16 mouse cellular contexts compared by ENCODE assay signal in the genomic region with DNA sequence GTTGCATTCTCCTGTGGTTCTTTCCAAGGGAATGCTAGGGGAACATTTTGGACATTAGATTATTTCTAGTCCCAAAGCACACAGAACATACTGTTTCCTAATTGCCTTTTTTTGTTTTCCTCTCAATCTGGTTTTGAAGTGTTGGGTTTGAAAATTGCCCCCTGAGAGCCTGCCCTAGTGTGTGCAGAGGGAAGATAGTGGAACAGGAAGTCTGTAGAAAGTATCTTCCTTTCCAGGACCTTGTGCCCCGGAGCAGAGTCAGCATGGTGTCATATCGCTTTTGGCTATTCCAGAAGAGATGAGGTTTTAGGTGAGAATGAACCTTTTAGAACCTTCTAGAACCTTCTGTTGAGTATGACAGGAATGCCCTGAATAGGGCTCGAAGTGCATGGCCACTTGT.
"Had no signal": no experiment of that assay in that cellular context is flagged by ENCODE, and none has a peak within 500 bp of the region (broad histone marks: within the 10 kb centered on the region; RNA-seq: fewer than 3 reads in every experiment).

No protein-coding gene starts in this region.

- H3K4me2 ChIP-seq: limb, embryonic 12.5 days; lung, embryonic 15.5 days; midbrain, embryonic 13.5 days had no signal

- H3K36me3 ChIP-seq: lung, embryonic 15.5 days; midbrain, embryonic 13.5 days had no signal

- DNase-seq: kidney, adult 2 months; kidney, postnatal 36 days; layer of hippocampus, postnatal 36 days; liver; liver, postnatal 0 days; thymus, adult 18-20 months; thymus, postnatal 36 days had no signal

- ATAC-seq: intestine, postnatal 0 days; liver, postnatal 0 days; midbrain, embryonic 13.5 days had no signal

- H3K9me3 ChIP-seq: limb, embryonic 12.5 days; lung, embryonic 15.5 days; megakaryocyte, embryonic 14.5 days; midbrain, embryonic 10.5 days; midbrain, embryonic 13.5 days had no signal

- H3K9ac ChIP-seq: limb, embryonic 12.5 days; liver, embryonic 14.5 days; liver, postnatal 0 days; lung, embryonic 15.5 days; midbrain, embryonic 13.5 days had no signal

- H3K27me3 ChIP-seq: limb, embryonic 12.5 days; lung, embryonic 15.5 days; midbrain, embryonic 13.5 days had no signal

- H3K4me3 ChIP-seq: left cerebral cortex, adult 2 months; limb, embryonic 12.5 days; lung, embryonic 15.5 days; megakaryocyte, embryonic 14.5 days; midbrain, embryonic 10.5 days; midbrain, embryonic 13.5 days had no signal

- H3K27ac ChIP-seq: kidney, postnatal 0 days; left cerebral cortex, adult 2 months; liver, embryonic 14.5 days; lung, embryonic 15.5 days; midbrain, embryonic 10.5 days; midbrain, embryonic 13.5 days had no signal
